Mouse (Mus musculus): ENCODE results near the gene Habp4. TPM values are rescaled to one million over a fixed set of nuclear protein-coding genes. Genes with fewer than 3 reads are reported as not detected.

Gene Habp4
- total RNA-seq, 4 experiments from 2014 or later: 139 to 153 (median 147) TPM

DNA sequence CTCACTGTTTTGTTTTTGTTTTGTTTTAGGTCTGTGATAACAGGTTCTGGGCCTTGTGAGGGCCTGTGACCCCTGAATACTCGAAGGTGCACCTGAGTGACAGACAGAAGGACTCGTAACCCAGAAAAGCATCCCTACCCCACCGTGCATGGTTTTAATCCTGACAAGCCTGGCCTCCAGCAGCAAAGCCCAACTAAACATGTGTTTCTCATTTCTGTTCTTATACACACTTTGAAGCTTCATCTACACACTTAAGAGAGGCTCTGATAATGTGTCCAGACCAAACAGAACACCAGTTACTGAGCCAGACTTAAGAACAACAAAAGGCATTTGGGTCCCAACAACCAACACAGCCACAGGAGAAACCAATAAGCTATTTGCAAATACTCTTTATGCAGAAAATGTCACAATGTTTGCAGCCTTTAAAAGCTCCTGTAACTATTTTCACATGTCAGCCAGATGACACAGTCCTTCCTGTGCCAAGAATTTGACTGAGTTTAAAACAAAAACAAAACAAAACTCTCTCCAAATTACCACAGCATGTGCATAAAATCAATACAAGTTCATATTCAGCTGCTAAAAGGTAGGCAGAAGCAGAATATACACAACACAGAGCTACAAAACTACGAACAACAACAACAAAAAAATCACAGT lies 73.6 kb downstream of the Habp4 start:
- no peak for DNase-seq (ENCODE audit: low spot score in 2 of 2)

DNA sequence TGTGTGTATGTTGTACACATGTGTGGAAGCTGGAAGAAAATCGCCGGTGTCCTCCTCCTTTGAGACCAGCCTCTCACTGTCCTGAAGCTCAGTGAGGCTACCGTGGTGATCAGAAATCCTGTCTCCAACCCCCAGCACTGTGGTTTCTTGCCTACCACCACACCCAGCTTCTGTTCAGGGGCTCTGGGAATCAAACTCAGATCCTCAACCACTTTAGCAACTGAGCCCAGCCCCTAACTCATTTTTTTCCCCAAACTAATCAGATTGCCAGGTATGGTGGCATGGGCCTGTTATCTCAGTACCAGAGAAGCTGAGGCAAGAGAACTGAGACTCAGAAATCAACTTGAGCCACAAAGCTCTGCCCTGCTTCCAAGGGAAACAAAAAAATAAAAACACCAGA lies 74.2 kb downstream of the Habp4 start:
- no peak for DNase-seq (ENCODE audit: low spot score in 2 of 2)

Other genes starting within 250 kb of the Habp4 start
- gene Hsd17b3, start 72.6 kb upstream of the Habp4 start, total RNA-seq (2022): not detected
- 1 to 10 TPM in 3 of 4 experiments, under 1 TPM in 1; 0.52 to 2.0 (median 1.2) TPM for gene Slc35d2, start 32.5 kb upstream of the Habp4 start, total RNA-seq (2022)
- gene Zfp367, start 8.6 kb upstream of the Habp4 start, total RNA-seq (2022): 10 to 100 TPM; 13.6 to 22.2 (median 15.2) TPM
- 10 to 100 TPM; 10.9 to 15.5 (median 13.2) TPM for gene Cdc14b, start 113.5 kb downstream of the Habp4 start, total RNA-seq (2022)
- gene Aaed1, start 150.9 kb downstream of the Habp4 start, total RNA-seq (2022): 10 to 100 TPM; 17.0 to 25.9 (median 18.8) TPM
- gene Ctsl, start 209.1 kb downstream of the Habp4 start, total RNA-seq (2022): 100 to 1,000 TPM; 110 to 244 (median 174) TPM

Data from layer of hippocampus, adult 8-10 months (tissue).